Comparison of ENCODE assay signal across 8 mouse cellular contexts in the genomic region with DNA sequence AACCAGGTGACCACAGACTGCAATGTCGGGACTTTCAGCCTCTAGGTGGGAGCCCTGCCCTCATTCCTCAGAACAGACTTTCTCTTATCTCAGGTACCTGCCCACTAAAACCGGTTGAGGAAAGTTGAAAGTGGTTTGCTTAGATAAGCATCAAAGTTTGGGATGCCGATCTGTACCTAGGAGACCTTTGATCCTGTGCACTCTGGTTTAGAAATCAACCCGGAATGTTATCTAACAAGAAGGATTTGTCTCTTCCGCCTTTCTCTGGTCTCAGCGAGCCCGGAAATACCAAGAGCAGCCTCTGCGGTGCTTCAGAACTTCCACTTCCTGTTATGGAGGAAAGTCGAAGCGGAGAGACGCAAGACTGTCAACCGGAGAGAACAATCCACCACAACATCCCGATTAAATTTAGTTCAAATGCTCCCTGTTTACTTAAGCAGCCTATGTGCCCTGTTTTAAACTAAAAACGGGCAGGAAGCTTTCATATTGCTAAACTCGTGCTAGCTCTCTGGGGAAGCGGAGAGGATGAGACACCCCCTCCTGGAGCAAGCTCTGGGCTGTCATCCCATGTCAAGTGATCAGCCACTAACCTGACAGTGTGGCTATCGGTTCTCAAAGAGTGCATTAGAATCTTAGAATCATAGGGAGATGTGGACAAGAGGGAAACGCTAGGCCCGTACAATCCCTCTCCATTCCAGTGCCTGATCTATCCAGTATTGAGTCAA. TPM values are rescaled to one million over a fixed set of nuclear protein-coding genes. Genes with fewer than 3 reads are reported as not detected.
A peak's percentile ranks its signal among the peaks of the same experiment; 100 is the strongest.
DNase-seq lines count a peak whose midpoint lies in the region; ATAC-seq and TF ChIP-seq lines count a peak whose summit lies in the region.

No protein-coding gene starts in this region.

- H3K9ac ChIP-seq in lung, embryonic 15.5 days = no peak overlapping the region
- no peak overlapping the region for H3K9ac ChIP-seq in midbrain, embryonic 13.5 days (replicated peaks)

- no peaks in the 10 kb centered on the region for H3K36me3 ChIP-seq in testis, adult 2 months (ENCODE audit: control insufficient read depth, insufficient read depth, low read length)
- H3K36me3 ChIP-seq in lung, embryonic 15.5 days = no peaks in the 10 kb centered on the region
- no peaks in the 10 kb centered on the region for H3K36me3 ChIP-seq in midbrain, embryonic 13.5 days

- peak overlapping the region; percentile 70 for H3K4me3 ChIP-seq in testis, adult 2 months (ENCODE audit: control insufficient read depth, low read depth, low read length)
- no peak overlapping the region for H3K4me3 ChIP-seq in lung, embryonic 15.5 days
- no peak overlapping the region for H3K4me3 ChIP-seq in midbrain, embryonic 13.5 days (replicated peaks)

- 57% methylated on average over 19 of the region's 19 CpGs for WGBS in lung, embryonic 15.5 days
- WGBS in midbrain, embryonic 13.5 days = 87% methylated on average over 19 of the region's 19 CpGs

- H3K27me3 ChIP-seq in testis, adult 2 months (ENCODE audit: control insufficient read depth, insufficient read depth, low read length) = no peaks in the 10 kb centered on the region
- H3K27me3 ChIP-seq in lung, embryonic 15.5 days = no peaks in the 10 kb centered on the region
- H3K27me3 ChIP-seq in midbrain, embryonic 13.5 days = no peaks in the 10 kb centered on the region

- H3K4me1 ChIP-seq in testis, adult 2 months (ENCODE audit: control insufficient read depth, insufficient read depth, low read length) = peaks cover 5% of the 10 kb centered on the region; the same call in 1 of the 2 replicates
- no peaks in the 10 kb centered on the region for H3K4me1 ChIP-seq in lung, embryonic 15.5 days
- H3K4me1 ChIP-seq in midbrain, embryonic 13.5 days (replicated peaks) = no peaks in the 10 kb centered on the region

- H3K27ac ChIP-seq in testis, adult 2 months (ENCODE audit: control insufficient read depth, insufficient read depth, low read depth, low read length) = no peak overlapping the region
- H3K27ac ChIP-seq in lung, embryonic 15.5 days = peak overlapping the region; percentile 39
- H3K27ac ChIP-seq in midbrain, embryonic 13.5 days = no peak overlapping the region

- TF ChIP-seq POLR2A in testis, adult 2 months (IDR thresholded peaks at IDR 0.05; ENCODE audit: control insufficient read depth, low read depth, low read length) = no peak

- ATAC-seq in inflammation-experienced regulatory T-cells, adult 6 months = peak; percentile 95
- peak; percentile 19; the same call in 1 of the 2 replicates for ATAC-seq in lung, embryonic 15.5 days (ENCODE audit: borderline replicate concordance, extremely low read depth, low FRiP score, low TSS enrichment)
- ATAC-seq in midbrain, embryonic 13.5 days = no peak

- no peak for TF ChIP-seq CTCF in testis, adult 2 months (IDR thresholded peaks at IDR 0.05; ENCODE audit: control insufficient read depth, insufficient read depth, insufficient replicate concordance, low read depth, low read length)

- no peak overlapping the region for H3K4me2 ChIP-seq in lung, embryonic 15.5 days
- no peak overlapping the region for H3K4me2 ChIP-seq in midbrain, embryonic 13.5 days (replicated peaks)

- no peaks in the 10 kb centered on the region for H3K9me3 ChIP-seq in lung, embryonic 15.5 days
- H3K9me3 ChIP-seq in midbrain, embryonic 13.5 days = no peaks in the 10 kb centered on the region

- no peak for DNase-seq in testis, postnatal 14 days (ENCODE audit: low spot score)
- peak; percentile 53 to 60 for DNase-seq in thymus, postnatal 10 days (ENCODE audit: low spot score in 2 of 2)
- no peak for DNase-seq in gastrocnemius, adult 8-10 months (ENCODE audit: low spot score in 2 of 2)
- no peak for DNase-seq in cerebellum, postnatal 36 days

RNA-seq across cellular contexts. Expression of a gene that starts 32.0 kb away (rescaled TPM):
- polyA plus RNA-seq in testis, adult 2 months (2012; rRNA removed) = 0.84 and 1.8 TPM in 2 replicates
- under 1 TPM in 2 of 3 experiments, not detected in 1; 0.13 to 0.29 TPM for polyA plus RNA-seq in inflammation-experienced regulatory T-cells, adult 6 months (2017; shearing (Covaris generic))
- 9.3 and 13.0 TPM in 2 replicates for polyA plus RNA-seq in lung, embryonic 15.5 days (2015; fragmentation: Nextera tagmentation; extraction: Ambion mirVana)
- total RNA-seq in gastrocnemius, adult 8-10 months (2022) = 1 to 10 TPM; 6.5 to 8.5 (median 6.9) TPM
- 1.3 and 1.4 TPM in 2 replicates for polyA plus RNA-seq in midbrain, embryonic 13.5 days (2015; fragmentation: Nextera tagmentation; extraction: Ambion mirVana)

Comparison
In these comparisons a context has a peak if more than half of its experiments do, and no peak if none do; other contexts are left out.
1. DNase-seq: peak in thymus, postnatal 10 days (2 of 2); none in testis, postnatal 14 days (single experiment), gastrocnemius, adult 8-10 months (0 of 2) and cerebellum, postnatal 36 days (0 of 2).